Mouse (Mus musculus) embryo, embryonic 9.5 days (tissue): ENCODE data around the gene Yars.
"Not testable (repeated sequence)": the region's sequence is repeated elsewhere in the genome, so short reads cannot be mapped to it uniquely, and the experiment has no call there.

Experiments
- DNase-seq: peaks from one replicate; pipeline ENCODE4 v3.0.0-alpha.2; 2017; ENCODE audit errors: extremely low spot score

Yars gene

GRCm38 (mm10) chr4:129188803-129189541, 588 bp upstream of the Yars start:
- no peak for DNase-seq

GRCm38 (mm10) chr4:129190538-129190937, 978 bp downstream of the Yars start:
- no peak for DNase-seq

GRCm38 (mm10) chr4:129191691-129192090, 2.1 kb downstream of the Yars start:
- no peak for DNase-seq

GRCm38 (mm10) chr4:129194280-129194679, 4.7 kb downstream of the Yars start:
- DNase-seq, result no peak

- no peak for DNase-seq
Measured at GRCm38 (mm10) chr4:129197514-129197913, 8.0 kb downstream of the Yars start.

GRCm38 (mm10) chr4:129204655-129205054, 15.1 kb downstream of the Yars start:
- DNase-seq, result no peak

GRCm38 (mm10) chr4:129206792-129207191, 17.2 kb downstream of the Yars start:
- DNase-seq, result no peak

GRCm38 (mm10) chr4:129209504-129209903, 19.9 kb downstream of the Yars start:
- DNase-seq, result no peak

- no peak for DNase-seq
Measured at GRCm38 (mm10) chr4:129211461-129211860, 21.9 kb downstream of the Yars start.

- not testable (repeated sequence) for DNase-seq
Measured at GRCm38 (mm10) chr4:129212486-129212885, 22.9 kb downstream of the Yars start.

GRCm38 (mm10) chr4:129218569-129219175, 29.1 kb downstream of the Yars start:
- DNase-seq, result no peak

GRCm38 (mm10) chr4:129219198-129219597, 29.6 kb downstream of the Yars start:
- DNase-seq, result no peak

- DNase-seq, result no peak
Measured at GRCm38 (mm10) chr4:129220376-129221089, 31.0 kb downstream of the Yars start.

GRCm38 (mm10) chr4:129221097-129222010, 31.8 kb downstream of the Yars start:
- DNase-seq, result no peak

- DNase-seq, result no peak
Measured at GRCm38 (mm10) chr4:129222019-129222925, 32.7 kb downstream of the Yars start.

GRCm38 (mm10) chr4:129223421-129224281, 34.1 kb downstream of the Yars start:
- peak; percentile 51 for DNase-seq

- no peak for DNase-seq
Measured at GRCm38 (mm10) chr4:129225315-129225714, 35.8 kb downstream of the Yars start.

- DNase-seq, result no peak
Measured at GRCm38 (mm10) chr4:129226441-129226963, 36.9 kb downstream of the Yars start.
